Mouse (Mus musculus) liver, embryonic 14.5 days (tissue): ENCODE results near the gene Kifc1.

Experiments used
- CTCF ChIP-seq: IDR thresholded peaks from 2 replicates; pipeline ENCODE4 v1.5.1; 2016; ENCODE audit warnings: antibody characterized with exemption, low read depth, control low read depth
- EP300 ChIP-seq: IDR thresholded peaks from 2 replicates; pipeline ENCODE4 v1.6.1; 2016; ENCODE audit warnings: antibody characterized with exemption, low read depth

GRCm38 (mm10) chr17:33892429-33892828 is 2.0 kb upstream of the Kifc1 start:
- no peak for TF ChIP-seq CTCF
- no peak for TF ChIP-seq EP300
